Mouse (Mus musculus): ENCODE measurements around the gene Hacl1.

DNA sequence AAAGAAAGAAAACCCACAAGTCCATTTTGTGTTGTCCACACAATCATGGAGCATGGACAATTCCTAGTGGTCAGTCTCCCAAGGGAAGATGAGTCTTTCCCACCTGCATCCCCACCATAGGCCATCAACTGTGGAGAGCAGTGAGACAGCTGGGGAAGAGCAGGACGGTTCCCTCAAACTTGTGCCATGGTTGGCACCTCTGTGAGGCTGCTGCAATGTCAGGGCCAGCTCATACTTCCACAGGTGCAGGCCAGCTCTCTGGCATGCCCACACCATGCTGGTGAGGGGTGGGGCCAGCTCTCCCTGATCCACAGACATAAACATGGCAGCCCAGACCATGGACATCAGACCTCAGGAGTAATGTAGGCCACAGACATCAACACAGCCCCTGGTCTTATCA is 45.1 kb upstream of the Hacl1 start:
- no peak for TF ChIP-seq POLR2A (IDR thresholded peaks at IDR 0.05; ENCODE audit: borderline replicate concordance, control insufficient read depth, low read depth, low read length)
- no peak for TF ChIP-seq CTCF (IDR thresholded peaks at IDR 0.05; ENCODE audit: control insufficient read depth, insufficient read depth, low read length)
